Mouse (Mus musculus) kidney, embryonic 14.5 days (tissue): ENCODE measurements around the gene Flna. TPM values are rescaled to one million over a fixed set of nuclear protein-coding genes. Genes with fewer than 3 reads are reported as not detected.
"Not testable (repeated sequence)": the region's sequence is repeated elsewhere in the genome, so short reads cannot be mapped to it uniquely, and the experiment has no call there.

Experiments
- ATAC-seq: fragments of 200-750 bp; cut with Nextera tagmentation; 2 replicates; pipeline ENCODE4 v1.8.0; 2017; ENCODE audit warnings: moderate number of reproducible peaks, mild to moderate bottlenecking, moderate TSS enrichment, moderate library complexity; ENCODE audit not compliant: low FRiP score, low TSS enrichment
- H3K27ac ChIP-seq: fragments of 300-500 bp; sonication (generic); 2 replicates; pipeline ENCODE4 v1.5.1; 2014; ENCODE audit warnings: low read depth, mild to moderate bottlenecking, low read length, moderate library complexity, mixed read lengths
- H3K27me3 ChIP-seq: fragments of 300-500 bp; sonication (generic); 2 replicates; pipeline ENCODE4 v1.6.1; 2014; ENCODE audit warnings: mild to moderate bottlenecking, low read length; ENCODE audit not compliant: control insufficient read depth, insufficient read depth
- H3K36me3 ChIP-seq: fragments of 300-500 bp; sonication (generic); 2 replicates; pipeline ENCODE4 v1.6.1; 2014; ENCODE audit warnings: low read length, mixed read lengths; ENCODE audit not compliant: control insufficient read depth, insufficient read depth
- H3K4me1 ChIP-seq: fragments of 300-500 bp; sonication (generic); 2 replicates; pipeline ENCODE4 v1.6.1; 2014; ENCODE audit warnings: low read length, mixed read lengths; ENCODE audit not compliant: control insufficient read depth, insufficient read depth
- H3K4me2 ChIP-seq: fragments of 300-500 bp; sonication (generic); replicated peaks from 2 replicates; pipeline ENCODE4 v1.6.1; 2014; ENCODE audit warnings: low read depth, mild to moderate bottlenecking, low read length
- H3K4me3 ChIP-seq: fragments of 300-500 bp; sonication (generic); 2 replicates; pipeline ENCODE4 v1.5.1; 2014; ENCODE audit warnings: mild to moderate bottlenecking, low read length
- H3K9ac ChIP-seq: fragments of 300-500 bp; sonication (generic); 2 replicates; pipeline ENCODE4 v1.6.1; 2014; ENCODE audit warnings: low read depth, mild to moderate bottlenecking, low read length, moderate library complexity
- H3K9me3 ChIP-seq: fragments of 300-500 bp; sonication (generic); 2 replicates; pipeline ENCODE4 v1.6.1; 2016; ENCODE audit warnings: low read length; ENCODE audit not compliant: control insufficient read depth
- WGBS: fragments of 180-500 bp; shearing (Covaris S2); extraction: QIAGEN DNeasy Blood & Tissue Kit; methylation state at CpG from one replicate; pipeline ENCODE4 v1.1.7; 2014; 5-methylcytosine and 5-hydroxymethylcytosine counted together
- microRNA-seq: library from miRNA; unstranded; fragments of <30 nt; microRNA quantifications from one replicate; pipeline ENCODE4, GENCODE M21; 2016
- polyA plus RNA-seq: library from polyadenylated mRNA; unstranded; fragments of >200 nt; fragmentation: Nextera tagmentation; extraction: Ambion mirVana; gene quantifications from 2 replicates; pipeline ENCODE4 v1.2.1, GENCODE M21; 2014

Gene Flna
- polyA plus RNA-seq, 1 experiment from 2014 or later = 315 TPM

GRCm38 (mm10) chrX:74233196-74233595 is 16.4 kb downstream of the Flna start:
- Histone ChIP-seq H3K4me1 (no peaks in the 10 kb centered on the region), H3K27me3 (no peaks in the 10 kb centered on the region), H3K4me3 (no peak overlapping the region), H3K36me3 (peaks cover 93% of the 10 kb centered on the region), H3K4me2 (no peak overlapping the region), H3K9me3 (no peaks in the 10 kb centered on the region), H3K9ac (no peak overlapping the region), H3K27ac (no peak overlapping the region)
- ATAC-seq = no peak
- WGBS = 86% methylated on average over 5 of the region's 5 CpGs

GRCm38 (mm10) chrX:74230038-74230437 is 19.6 kb downstream of the Flna start:
- H3K9ac ChIP-seq = no peak overlapping the region
- H3K27me3 ChIP-seq = no peaks in the 10 kb centered on the region
- no peak for ATAC-seq
- H3K4me2 ChIP-seq = no peak overlapping the region
- peaks cover 98% of the 10 kb centered on the region for H3K36me3 ChIP-seq
- H3K4me3 ChIP-seq = no peak overlapping the region
- no peaks in the 10 kb centered on the region for H3K9me3 ChIP-seq
- no peaks in the 10 kb centered on the region for H3K4me1 ChIP-seq
- H3K27ac ChIP-seq = no peak overlapping the region
- WGBS = 75% methylated on average over 1 of the region's 1 CpGs

DNA sequence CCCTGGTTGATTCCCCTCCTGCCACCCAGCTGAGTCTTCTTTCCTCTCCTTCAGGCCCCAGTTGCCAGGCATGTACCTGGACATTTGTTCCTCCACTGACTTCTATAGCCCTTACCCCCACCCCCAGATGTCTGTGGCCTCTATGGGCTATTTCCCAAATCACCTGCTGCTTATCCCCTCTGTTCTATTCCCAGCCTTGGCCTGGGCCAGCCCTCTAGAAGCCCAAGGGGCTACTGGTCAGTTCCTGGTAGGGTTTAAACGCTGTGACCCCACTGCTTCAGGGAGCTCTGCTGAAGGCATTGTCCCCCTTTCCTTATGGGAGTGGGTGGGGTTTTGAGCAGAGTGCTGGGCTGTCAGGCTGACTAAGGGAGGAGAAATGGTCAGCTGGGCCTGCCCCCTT is 29.5 kb downstream of the Flna start:
- H3K27me3 ChIP-seq, H3K27ac ChIP-seq, H3K9ac ChIP-seq, H3K4me2 ChIP-seq, H3K4me1 ChIP-seq, H3K4me3 ChIP-seq, H3K9me3 ChIP-seq: not testable (repeated sequence)
- 68% methylated on average over 1 of the region's 1 CpGs for WGBS
- H3K36me3 ChIP-seq = peaks cover 27% of the 10 kb centered on the region
- peak; percentile 16; the same call in 1 of the 2 replicates for ATAC-seq

DNA sequence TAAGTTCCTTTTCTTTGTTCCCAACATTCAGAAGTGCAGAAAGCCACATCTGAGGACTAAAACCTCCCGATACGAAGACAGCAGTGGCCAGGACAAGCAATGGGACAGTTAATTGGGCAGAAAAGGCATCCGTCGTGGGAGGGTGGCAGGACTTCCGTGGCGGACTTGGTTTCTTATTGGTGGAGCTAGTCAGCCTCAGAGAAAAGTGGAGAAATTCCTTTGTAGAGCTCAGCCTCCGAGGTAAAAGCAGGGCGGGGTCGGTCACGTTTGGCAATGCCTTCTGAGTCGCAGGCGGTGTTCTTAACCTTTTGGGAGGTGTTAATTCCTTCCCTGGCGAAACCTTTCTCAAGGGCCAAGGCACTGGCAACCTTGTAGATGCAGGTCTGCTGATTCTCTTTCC is 30.2 kb downstream of the Flna start:
- Histone ChIP-seq H3K4me2 (no peak overlapping the region), H3K36me3 (peaks cover 20% of the 10 kb centered on the region), H3K4me1 (no peaks in the 10 kb centered on the region), H3K9ac (no peak overlapping the region), H3K9me3 (no peaks in the 10 kb centered on the region), H3K4me3 (no peak overlapping the region), H3K27me3 (no peaks in the 10 kb centered on the region), H3K27ac (no peak overlapping the region)
- no peak for ATAC-seq
- WGBS = 65% methylated on average over 13 of the region's 13 CpGs

- Histone ChIP-seq H3K4me1 (no peaks in the 10 kb centered on the region), H3K9ac (no peak overlapping the region), H3K4me3 (no peak overlapping the region), H3K27ac (no peak overlapping the region), H3K9me3 (no peaks in the 10 kb centered on the region), H3K36me3 (peaks cover 12% of the 10 kb centered on the region; the same call in 1 of the 2 replicates), H3K27me3 (no peaks in the 10 kb centered on the region), H3K4me2 (no peak overlapping the region)
- 91% methylated on average over 4 of the region's 4 CpGs for WGBS
- no peak for ATAC-seq
These were observed 31.1 kb downstream of the Flna start for GRCm38 (mm10) chrX:74218496-74218895.

GRCm38 (mm10) chrX:74203556-74203955 is 46.1 kb downstream of the Flna start:
- WGBS = 84% methylated on average over 2 of the region's 2 CpGs
- no peak for ATAC-seq
- H3K36me3 ChIP-seq = no peaks in the 10 kb centered on the region
- H3K4me2 ChIP-seq = no peak overlapping the region
- H3K9me3 ChIP-seq = no peaks in the 10 kb centered on the region
- no peaks in the 10 kb centered on the region for H3K4me1 ChIP-seq
- no peak overlapping the region for H3K27ac ChIP-seq
- no peak overlapping the region for H3K9ac ChIP-seq
- no peak overlapping the region for H3K4me3 ChIP-seq
- no peaks in the 10 kb centered on the region for H3K27me3 ChIP-seq

- H3K9me3 ChIP-seq = no peaks in the 10 kb centered on the region
- no peak within 1 kb of the TSS for H3K27ac ChIP-seq
- H3K36me3 ChIP-seq = no peaks in the 10 kb centered on the region
- H3K4me3 ChIP-seq = no peak within 1 kb of the TSS
- 90% methylated on average over 17 of the region's 17 CpGs for WGBS
- ATAC-seq = no peak
- no peaks in the 10 kb centered on the region for H3K4me1 ChIP-seq
- H3K4me2 ChIP-seq = no peak within 1 kb of the TSS
- H3K9ac ChIP-seq = no peak within 1 kb of the TSS
- H3K27me3 ChIP-seq = no peaks in the 10 kb centered on the region
These were observed 72.7 kb downstream of the Flna start, which contains the start of gene Tktl1 for GRCm38 (mm10) chrX:74176959-74177358. Gene Tktl1, plus strand, starts transcription at chrX:74177259.

Small RNA genes lying within 50 kb of the gene (microRNA-seq; reads per million reads assigned to microRNA genes)
- not detected for gene Mir7091

Other genes starting within 250 kb of the Flna start
- gene Irak1, start 225.9 kb downstream of the Flna start, polyA plus RNA-seq = 56.6 and 64.8 TPM in 2 replicates
- gene Opn1mw, start 122.4 kb downstream of the Flna start, polyA plus RNA-seq = not detected in 2 replicates
- gene Mecp2, start 114.5 kb downstream of the Flna start, polyA plus RNA-seq = 8.4 and 12.7 TPM in 2 replicates
- not detected in 2 replicates for gene Tex28, start 82.0 kb downstream of the Flna start, polyA plus RNA-seq
- gene Tktl1, start 72.6 kb downstream of the Flna start, polyA plus RNA-seq = not detected in 2 replicates
- 28.1 and 81.5 TPM in 2 replicates for gene Emd, start 4.9 kb upstream of the Flna start, polyA plus RNA-seq
- 941 and 1,115 TPM in 2 replicates for gene Rpl10, start 21.0 kb upstream of the Flna start, polyA plus RNA-seq
- gene Taz, start 32.1 kb upstream of the Flna start, polyA plus RNA-seq = 58.5 and 64.3 TPM in 2 replicates
- 10.6 and 10.8 TPM in 2 replicates for gene Dnase1l1, start 32.5 kb upstream of the Flna start, polyA plus RNA-seq
- gene Atp6ap1, start 47.3 kb upstream of the Flna start, polyA plus RNA-seq = 89.5 and 93.6 TPM in 2 replicates
- 90.3 and 143 TPM in 2 replicates for gene Gdi1, start 55.2 kb upstream of the Flna start, polyA plus RNA-seq
- gene Fam50a, start 63.2 kb upstream of the Flna start, polyA plus RNA-seq = 46.9 and 52.9 TPM in 2 replicates
- gene Plxna3, start 79.2 kb upstream of the Flna start, polyA plus RNA-seq = 11.1 and 11.7 TPM in 2 replicates
- 128 and 153 TPM in 2 replicates for gene Lage3, start 103.8 kb upstream of the Flna start, polyA plus RNA-seq
- gene Ubl4a, start 123.4 kb upstream of the Flna start, polyA plus RNA-seq = 56.5 and 74.6 TPM in 2 replicates
- gene Slc10a3, start 123.5 kb upstream of the Flna start, polyA plus RNA-seq = 16.2 and 23.5 TPM in 2 replicates
- gene Fam3a, start 143.5 kb upstream of the Flna start, polyA plus RNA-seq = 29.4 and 36.3 TPM in 2 replicates
- gene Ikbkg, start 143.5 kb upstream of the Flna start, polyA plus RNA-seq = 12.7 and 22.0 TPM in 2 replicates
- gene G6pdx, start 179.4 kb upstream of the Flna start, polyA plus RNA-seq = 41.4 and 49.6 TPM in 2 replicates
- gene Gm6880, start 231.6 kb upstream of the Flna start, polyA plus RNA-seq = not detected in 2 replicates